Mouse (Mus musculus) heart, embryonic 16.5 days (tissue): ENCODE data around the gene Grm4. TPM values are rescaled to one million over a fixed set of nuclear protein-coding genes. Genes with fewer than 3 reads are reported as not detected.

ENCODE experiments used
- ATAC-seq: fragments of 200-750 bp; cut with Nextera tagmentation; replicated peaks from 2 replicates; pipeline ENCODE4 v1.8.0; 2017; ENCODE audit warnings: moderate number of reproducible peaks; ENCODE audit not compliant: insufficient read depth, low FRiP score; ENCODE audit errors: extremely low read depth
- H3K27ac ChIP-seq: fragments of 300-500 bp; sonication (generic); 2 replicates; pipeline ENCODE4 v1.5.1; 2014; ENCODE audit warnings: mild to moderate bottlenecking, low read length, control low read depth, moderate library complexity
- H3K27me3 ChIP-seq: fragments of 300-500 bp; sonication (generic); 2 replicates; pipeline ENCODE4 v1.6.1; 2014; ENCODE audit warnings: low read length, mixed read lengths; ENCODE audit not compliant: control insufficient read depth, insufficient read depth
- H3K36me3 ChIP-seq: fragments of 300-500 bp; sonication (generic); 2 replicates; pipeline ENCODE4 v1.6.1; 2014; ENCODE audit not compliant: control insufficient read depth, insufficient read depth
- H3K4me1 ChIP-seq: fragments of 300-500 bp; sonication (generic); 2 replicates; pipeline ENCODE4 v1.6.1; 2014; ENCODE audit warnings: low read length, mixed read lengths; ENCODE audit not compliant: control insufficient read depth, insufficient read depth
- H3K4me2 ChIP-seq: fragments of 300-500 bp; sonication (generic); 2 replicates; pipeline ENCODE4 v1.6.1; 2014; ENCODE audit warnings: low read depth, mild to moderate bottlenecking, control low read depth, low read length
- H3K4me3 ChIP-seq: fragments of 300-500 bp; sonication (generic); 2 replicates; pipeline ENCODE4 v1.5.1; 2014; ENCODE audit warnings: mild to moderate bottlenecking, control low read depth, low read length
- H3K9ac ChIP-seq: fragments of 300-500 bp; sonication (generic); 2 replicates; pipeline ENCODE4 v1.6.1; 2014; ENCODE audit warnings: low read length, control low read depth
- H3K9me3 ChIP-seq: fragments of 300-500 bp; sonication (generic); replicated peaks from 2 replicates; pipeline ENCODE4 v1.6.1; 2016; ENCODE audit warnings: low read length; ENCODE audit not compliant: control insufficient read depth
- WGBS: fragments of 180-500 bp; shearing (Covaris S2); extraction: QIAGEN DNeasy Blood & Tissue Kit; methylation state at CpG from one replicate; pipeline ENCODE4 v1.1.7; 2014; 5-methylcytosine and 5-hydroxymethylcytosine counted together
- polyA plus RNA-seq: library from polyadenylated mRNA; unstranded; fragments of >200 nt; fragmentation: Nextera tagmentation; extraction: Ambion mirVana; gene quantifications from 2 replicates; pipeline ENCODE4 v1.2.1, GENCODE M21; 2015

Grm4 gene
- polyA plus RNA-seq = 0.25 and 0.30 TPM in 2 replicates

GRCm38 (mm10) chr17:27521303-27521702 lies at the start of gene Grm4:
Gene Grm4 (minus strand): TSS chr17:27521403.
- H3K27me3 ChIP-seq = peaks cover 55% of the 10 kb centered on the region
- H3K4me1 ChIP-seq = no peaks in the 10 kb centered on the region
- no peak within 1 kb of the TSS for H3K4me3 ChIP-seq
- no peak within 1 kb of the TSS for H3K27ac ChIP-seq
- 72% methylated on average over 5 of the region's 5 CpGs for WGBS
- ATAC-seq = no peak
- H3K9ac ChIP-seq = no peak within 1 kb of the TSS
- H3K36me3 ChIP-seq = no peaks in the 10 kb centered on the region
- H3K4me2 ChIP-seq = no peak within 1 kb of the TSS
- no peaks in the 10 kb centered on the region; the same call in 1 of the 2 replicates for H3K9me3 ChIP-seq

- H3K4me2 ChIP-seq = no peak overlapping the region
- H3K9me3 ChIP-seq = no peaks in the 10 kb centered on the region
- H3K4me3 ChIP-seq = no peak overlapping the region
- H3K9ac ChIP-seq = no peak overlapping the region
- WGBS = 89% methylated on average over 5 of the region's 5 CpGs
- no peak for ATAC-seq
- peaks cover 23% of the 10 kb centered on the region for H3K4me1 ChIP-seq
- H3K36me3 ChIP-seq = no peaks in the 10 kb centered on the region; the same call in 1 of the 2 replicates
- no peak overlapping the region for H3K27ac ChIP-seq
- no peaks in the 10 kb centered on the region for H3K27me3 ChIP-seq
These were observed 47.0 kb upstream of the Grm4 start for GRCm38 (mm10) chr17:27568228-27568627.

GRCm38 (mm10) chr17:27565942-27566267 lies 44.7 kb upstream of the Grm4 start:
- Histone ChIP-seq H3K36me3 (no peaks in the 10 kb centered on the region), H3K27me3 (no peaks in the 10 kb centered on the region), H3K27ac (no peak overlapping the region), H3K4me1 (peaks cover 21% of the 10 kb centered on the region), H3K9ac (peak overlapping the region; percentile 77), H3K9me3 (no peaks in the 10 kb centered on the region), H3K4me3 (peak overlapping the region; percentile 82), H3K4me2 (peak overlapping the region; percentile 96)
- under 1% methylated on average over 13 of the region's 13 CpGs for WGBS
- peak; percentile 7; the same call in 1 of the 2 replicates for ATAC-seq

GRCm38 (mm10) chr17:27565163-27565941 lies 44.1 kb upstream of the Grm4 start, which contains the start of gene AI413582:
Gene AI413582 (minus strand): TSS chr17:27565756.
- H3K9ac ChIP-seq = peak within 1 kb of the TSS; percentile 83
- no peaks in the 10 kb centered on the region for H3K9me3 ChIP-seq
- peaks cover 21% of the 10 kb centered on the region for H3K4me1 ChIP-seq
- H3K27me3 ChIP-seq = no peaks in the 10 kb centered on the region
- peak within 1 kb of the TSS; percentile 96 for H3K4me2 ChIP-seq
- H3K36me3 ChIP-seq = no peaks in the 10 kb centered on the region
- peak within 1 kb of the TSS; percentile 82 for H3K4me3 ChIP-seq
- WGBS = under 1% methylated on average over 58 of the region's 58 CpGs
- H3K27ac ChIP-seq = peak within 1 kb of the TSS; percentile 57
- peak; percentile 93 for ATAC-seq

- H3K9me3 ChIP-seq = no peaks in the 10 kb centered on the region
- ATAC-seq = no peak
- peaks cover 21% of the 10 kb centered on the region for H3K4me1 ChIP-seq
- H3K4me2 ChIP-seq = peak overlapping the region; percentile 96
- H3K9ac ChIP-seq = peak overlapping the region; percentile 83
- 17% methylated on average over 20 of the region's 20 CpGs for WGBS
- H3K36me3 ChIP-seq = no peaks in the 10 kb centered on the region
- H3K27me3 ChIP-seq = no peaks in the 10 kb centered on the region
- H3K27ac ChIP-seq = peak overlapping the region; percentile 57
- peak overlapping the region; percentile 82 for H3K4me3 ChIP-seq
These were observed 43.4 kb upstream of the Grm4 start for GRCm38 (mm10) chr17:27564391-27565162.

GRCm38 (mm10) chr17:27563771-27564244 lies 42.6 kb upstream of the Grm4 start:
- no peak overlapping the region for H3K4me2 ChIP-seq

GRCm38 (mm10) chr17:27561809-27562526 lies 40.8 kb upstream of the Grm4 start:
- H3K9me3 ChIP-seq = no peaks in the 10 kb centered on the region
- WGBS = 49% methylated on average over 10 of the region's 11 CpGs
- no peaks in the 10 kb centered on the region for H3K36me3 ChIP-seq
- no peak overlapping the region for H3K4me3 ChIP-seq
- H3K4me1 ChIP-seq = peaks cover 33% of the 10 kb centered on the region
- no peak for ATAC-seq
- no peaks in the 10 kb centered on the region for H3K27me3 ChIP-seq
- H3K27ac ChIP-seq = no peak overlapping the region
- H3K4me2 ChIP-seq = no peak overlapping the region
- no peak overlapping the region for H3K9ac ChIP-seq

More at GRCm38 (mm10) chr17:27563771-27564244, 42.6 kb upstream of the Grm4 start:
- Histone ChIP-seq H3K4me1 (peaks cover 25% of the 10 kb centered on the region), H3K36me3 (no peaks in the 10 kb centered on the region), H3K27me3 (no peaks in the 10 kb centered on the region), H3K9me3 (no peaks in the 10 kb centered on the region), H3K27ac (no peak overlapping the region), H3K9ac (no peak overlapping the region), H3K4me3 (no peak overlapping the region)
- ATAC-seq = no peak
- 53% methylated on average over 7 of the region's 7 CpGs for WGBS

- 80% methylated on average over 13 of the region's 13 CpGs for WGBS
- H3K4me2 ChIP-seq = no peak overlapping the region
- H3K4me1 ChIP-seq = peaks cover 26% of the 10 kb centered on the region
- H3K4me3 ChIP-seq = no peak overlapping the region
- no peaks in the 10 kb centered on the region for H3K36me3 ChIP-seq
- H3K27ac ChIP-seq = no peak overlapping the region
- no peak for ATAC-seq
- H3K27me3 ChIP-seq = no peaks in the 10 kb centered on the region
- no peak overlapping the region for H3K9ac ChIP-seq
- no peaks in the 10 kb centered on the region for H3K9me3 ChIP-seq
These were observed 39.8 kb upstream of the Grm4 start for GRCm38 (mm10) chr17:27560926-27561480.
